Mouse (Mus musculus) heart, embryonic 13.5 days (tissue): ENCODE measurements around the gene Ankef1. TPM values are rescaled to one million over a fixed set of nuclear protein-coding genes. Genes with fewer than 3 reads are reported as not detected.

ENCODE experiments used
- ATAC-seq: fragments of 200-750 bp; cut with Nextera tagmentation; 2 replicates; pipeline ENCODE4 v1.8.0; 2017; ENCODE audit warnings: moderate TSS enrichment; ENCODE audit not compliant: insufficient number of reproducible peaks, low FRiP score, low TSS enrichment; ENCODE audit errors: extremely low read depth
- H3K27ac ChIP-seq: fragments of 300-500 bp; sonication (generic); replicated peaks from 2 replicates; pipeline ENCODE4 v1.5.1; 2015; ENCODE audit warnings: moderate library complexity, mild to moderate bottlenecking, inconsistent platforms
- H3K27me3 ChIP-seq: fragments of 300-500 bp; sonication (generic); replicated peaks from 2 replicates; pipeline ENCODE4 v1.6.1; 2015; ENCODE audit warnings: mild to moderate bottlenecking, inconsistent platforms
- H3K36me3 ChIP-seq: fragments of 300-500 bp; sonication (generic); 2 replicates; pipeline ENCODE4 v1.6.1; 2015; ENCODE audit warnings: mild to moderate bottlenecking, inconsistent platforms
- H3K4me1 ChIP-seq: fragments of 300-500 bp; sonication (generic); 2 replicates; pipeline ENCODE4 v1.6.1; 2015; ENCODE audit warnings: inconsistent platforms
- H3K4me2 ChIP-seq: fragments of 300-500 bp; sonication (generic); 2 replicates; pipeline ENCODE4 v1.6.1; 2015; ENCODE audit warnings: inconsistent platforms, mild to moderate bottlenecking, moderate library complexity
- H3K4me3 ChIP-seq: fragments of 300-500 bp; sonication (generic); 2 replicates; pipeline ENCODE4 v1.5.1; 2015; ENCODE audit warnings: moderate library complexity, mild to moderate bottlenecking, inconsistent platforms
- H3K9ac ChIP-seq: fragments of 300-500 bp; sonication (generic); 2 replicates; pipeline ENCODE4 v1.6.1; 2015; ENCODE audit warnings: inconsistent platforms, mild to moderate bottlenecking, moderate library complexity
- H3K9me3 ChIP-seq: fragments of 300-500 bp; sonication (generic); 2 replicates; pipeline ENCODE4 v1.6.1; 2016; ENCODE audit warnings: inconsistent platforms
- WGBS: fragments of 180-500 bp; shearing (Covaris S2); methylation state at CpG from one replicate; pipeline ENCODE4 v1.1.7; 2015; ENCODE audit warnings: mixed read lengths; 5-methylcytosine and 5-hydroxymethylcytosine counted together
- polyA plus RNA-seq: library from polyadenylated mRNA; unstranded; fragments of >200 nt; fragmentation: Nextera tagmentation; extraction: Ambion mirVana; gene quantifications from 2 replicates; pipeline ENCODE4 v1.2.1, GENCODE M21; 2015

The Ankef1 gene
- polyA plus RNA-seq = 0.28 TPM in 1 of 2 replicates, not detected in the other

DNA sequence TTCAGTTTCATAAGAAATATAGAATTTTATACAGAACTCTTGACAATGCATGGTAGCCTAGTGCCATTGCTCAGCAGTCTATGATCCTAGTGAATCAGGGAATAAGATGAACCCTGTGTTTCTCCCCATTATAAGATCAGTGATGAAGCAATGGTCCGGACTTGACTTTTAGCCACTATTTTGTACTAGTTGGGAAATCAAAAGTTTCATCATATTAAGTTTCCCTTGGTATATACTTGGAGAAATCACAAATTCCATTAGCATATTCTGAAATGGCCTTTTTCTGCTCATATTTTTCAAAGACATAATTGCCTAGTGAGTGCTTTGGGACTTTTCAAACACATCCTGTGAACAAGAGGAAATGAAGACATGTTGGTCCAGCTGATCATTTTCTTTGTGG is at the start of gene Ankef1:
Gene Ankef1, plus strand, starts transcription at position 260 of the 400 bp plus-strand sequence.
- Histone ChIP-seq H3K27ac (no peak within 1 kb of the TSS), H3K9me3 (no peaks in the 10 kb centered on the region), H3K4me3 (no peak within 1 kb of the TSS), H3K27me3 (no peaks in the 10 kb centered on the region), H3K4me1 (no peaks in the 10 kb centered on the region), H3K4me2 (no peak within 1 kb of the TSS), H3K9ac (no peak within 1 kb of the TSS), H3K36me3 (no peaks in the 10 kb centered on the region)
- 81% methylated on average over 1 of the region's 1 CpGs for WGBS
- no peak for ATAC-seq

DNA sequence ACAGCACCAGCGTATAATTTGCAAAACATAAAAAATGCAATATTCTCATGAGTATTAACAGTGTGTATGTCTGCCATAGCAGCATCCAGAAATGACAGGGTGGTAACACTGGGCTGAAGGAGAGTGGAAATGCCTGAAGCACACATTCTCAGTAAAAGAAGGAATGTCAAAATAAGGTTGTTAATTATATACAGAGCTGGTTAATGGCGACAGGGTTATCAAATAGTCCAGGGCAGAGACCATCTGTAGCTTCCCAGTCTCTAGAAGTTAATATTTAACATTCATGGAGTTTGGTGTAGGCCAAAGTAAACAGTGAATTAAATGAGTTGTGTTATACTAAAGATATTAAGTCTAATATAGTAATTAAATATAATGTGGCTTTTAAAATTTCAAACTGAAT is 45.2 kb upstream of the Ankef1 start:
- Histone ChIP-seq H3K4me1 (no peaks in the 10 kb centered on the region), H3K9ac (no peak overlapping the region)
- no peak for ATAC-seq

DNA sequence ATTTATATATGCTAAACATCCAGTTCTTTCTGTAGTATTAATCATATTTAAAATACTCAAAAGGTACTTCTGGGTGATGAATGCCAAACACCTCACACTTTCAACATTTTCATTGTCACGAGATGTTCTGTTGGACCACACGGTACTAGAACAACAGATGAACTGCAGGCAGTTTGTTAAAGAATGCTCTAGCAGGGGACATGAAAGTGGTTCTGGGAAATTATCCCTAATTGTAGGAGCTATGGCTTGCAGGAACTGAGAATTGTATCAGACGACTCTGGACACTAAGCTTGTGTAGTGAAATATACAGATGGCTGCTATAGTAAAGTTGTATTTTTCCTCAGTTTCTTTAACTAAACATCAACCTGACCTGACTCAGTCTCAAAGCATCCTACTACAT is 44.8 kb upstream of the Ankef1 start:
- ATAC-seq = no peak

More for the DNA sequence above, 45.2 kb upstream of the Ankef1 start:
- H3K36me3 ChIP-seq = no peaks in the 10 kb centered on the region
- H3K4me2 ChIP-seq = no peak overlapping the region
- no peaks in the 10 kb centered on the region for H3K9me3 ChIP-seq
- no peaks in the 10 kb centered on the region for H3K27me3 ChIP-seq
- no peak overlapping the region for H3K4me3 ChIP-seq
- no peak overlapping the region for H3K27ac ChIP-seq
- 54% methylated on average over 2 of the region's 2 CpGs for WGBS

DNA sequence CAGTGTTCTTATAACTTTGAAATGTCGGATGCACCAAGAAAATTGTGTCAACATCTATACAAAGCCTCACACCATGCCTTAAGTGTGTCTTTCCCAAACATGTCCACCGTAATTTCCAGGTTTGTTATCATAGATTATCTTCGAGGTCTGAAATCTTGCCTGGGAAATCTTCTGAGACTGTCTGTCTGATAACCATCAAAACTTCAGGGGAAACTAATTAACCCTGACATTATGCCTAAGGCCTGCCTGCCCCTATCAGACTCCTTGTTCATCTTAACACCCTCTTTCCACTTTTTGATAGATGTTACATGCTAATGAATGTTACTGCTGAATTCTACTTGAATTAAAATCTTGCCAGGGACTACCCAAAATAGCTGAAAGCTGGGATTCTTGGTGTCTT is 24.1 kb upstream of the Ankef1 start:
- Histone ChIP-seq H3K9me3 (no peaks in the 10 kb centered on the region), H3K9ac (no peak overlapping the region), H3K4me3 (no peak overlapping the region), H3K27ac (no peak overlapping the region), H3K27me3 (no peaks in the 10 kb centered on the region), H3K4me1 (no peaks in the 10 kb centered on the region), H3K36me3 (no peaks in the 10 kb centered on the region), H3K4me2 (no peak overlapping the region)
- WGBS = 64% methylated on average over 3 of the region's 3 CpGs
- ATAC-seq = no peak

More for the DNA sequence above, 44.8 kb upstream of the Ankef1 start:
- Histone ChIP-seq H3K9me3 (no peaks in the 10 kb centered on the region), H3K27ac (no peak overlapping the region), H3K4me3 (no peak overlapping the region), H3K27me3 (no peaks in the 10 kb centered on the region), H3K4me1 (no peaks in the 10 kb centered on the region), H3K36me3 (no peaks in the 10 kb centered on the region), H3K4me2 (no peak overlapping the region), H3K9ac (no peak overlapping the region)
- WGBS = 73% methylated on average over 3 of the region's 3 CpGs

DNA sequence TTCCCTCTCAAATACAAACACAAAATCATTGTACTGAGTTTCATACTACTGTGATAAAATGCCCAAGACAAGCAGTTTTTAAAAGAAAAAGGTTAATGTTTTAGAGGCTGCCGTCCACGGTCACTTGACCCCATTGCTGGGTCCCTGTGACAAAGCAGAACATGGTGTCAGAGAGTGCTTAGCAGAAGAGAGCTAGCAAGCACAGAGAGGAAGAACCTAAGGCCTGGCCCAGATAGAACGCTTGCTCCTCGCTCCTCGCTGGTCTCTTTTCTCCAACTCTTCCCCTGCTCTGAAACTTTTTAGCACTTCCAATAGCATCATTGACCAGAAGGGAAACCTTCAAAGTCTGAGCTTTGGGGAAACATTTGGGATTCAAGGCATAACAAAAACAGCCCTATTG is 19.4 kb upstream of the Ankef1 start:
- Histone ChIP-seq H3K4me2 (no peak overlapping the region), H3K9me3 (no peaks in the 10 kb centered on the region), H3K4me1 (peaks cover 3% of the 10 kb centered on the region; the same call in 1 of the 2 replicates), H3K36me3 (no peaks in the 10 kb centered on the region), H3K27ac (no peak overlapping the region), H3K4me3 (no peak overlapping the region), H3K9ac (no peak overlapping the region), H3K27me3 (no peaks in the 10 kb centered on the region)
- WGBS = 59% methylated on average over 5 of the region's 5 CpGs
- ATAC-seq = no peak

- no peak overlapping the region for H3K4me3 ChIP-seq
- H3K36me3 ChIP-seq = no peaks in the 10 kb centered on the region
- ATAC-seq = no peak
- no peaks in the 10 kb centered on the region for H3K9me3 ChIP-seq
- H3K4me1 ChIP-seq = peaks cover 3% of the 10 kb centered on the region; the same call in 1 of the 2 replicates
- no peaks in the 10 kb centered on the region for H3K27me3 ChIP-seq
- WGBS = 51% methylated on average over 3 of the region's 3 CpGs
- no peak overlapping the region for H3K9ac ChIP-seq
- no peak overlapping the region for H3K27ac ChIP-seq
- no peak overlapping the region for H3K4me2 ChIP-seq
Observed at GRCm38 (mm10) chr2:136483058-136483457, 18.7 kb upstream of the Ankef1 start.

DNA sequence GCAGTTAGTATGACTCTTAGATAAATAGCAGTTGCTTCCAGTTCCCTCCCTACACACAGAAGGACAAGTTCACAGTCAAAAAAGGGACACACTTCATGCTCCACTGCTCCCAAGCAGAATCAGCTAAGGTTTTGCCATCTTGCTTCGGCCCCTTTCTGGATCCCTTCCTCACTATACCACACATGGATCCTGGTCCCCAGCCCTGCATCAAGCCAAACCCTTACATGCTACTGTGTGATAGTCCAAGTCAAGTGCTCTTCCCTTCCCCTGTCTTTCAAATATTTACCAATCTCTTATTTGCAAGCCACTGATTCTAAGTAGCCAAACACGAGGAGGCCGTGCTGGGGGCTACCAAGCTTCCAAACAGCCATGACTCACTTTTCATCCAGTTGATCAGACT is 16.8 kb upstream of the Ankef1 start:
- no peak for ATAC-seq
- Histone ChIP-seq H3K27ac (no peak overlapping the region), H3K27me3 (no peaks in the 10 kb centered on the region), H3K4me2 (no peak overlapping the region), H3K36me3 (no peaks in the 10 kb centered on the region), H3K4me1 (peaks cover 3% of the 10 kb centered on the region; the same call in 1 of the 2 replicates), H3K9me3 (no peaks in the 10 kb centered on the region), H3K9ac (no peak overlapping the region), H3K4me3 (no peak overlapping the region)
- 58% methylated on average over 3 of the region's 3 CpGs for WGBS

GRCm38 (mm10) chr2:136485401-136485800 is 16.3 kb upstream of the Ankef1 start:
- Histone ChIP-seq H3K9me3 (no peaks in the 10 kb centered on the region), H3K4me3 (peak overlapping the region; percentile 34), H3K36me3 (no peaks in the 10 kb centered on the region), H3K27me3 (no peaks in the 10 kb centered on the region), H3K9ac (0 out of 2 replicates have a peak overlapping the region, but pooled peaks have one; percentile 58), H3K4me1 (peaks cover 3% of the 10 kb centered on the region; the same call in 1 of the 2 replicates), H3K27ac (no peak overlapping the region), H3K4me2 (peak overlapping the region; percentile 57)
- ATAC-seq = no peak
- WGBS = 89% methylated on average over 1 of the region's 1 CpGs

DNA sequence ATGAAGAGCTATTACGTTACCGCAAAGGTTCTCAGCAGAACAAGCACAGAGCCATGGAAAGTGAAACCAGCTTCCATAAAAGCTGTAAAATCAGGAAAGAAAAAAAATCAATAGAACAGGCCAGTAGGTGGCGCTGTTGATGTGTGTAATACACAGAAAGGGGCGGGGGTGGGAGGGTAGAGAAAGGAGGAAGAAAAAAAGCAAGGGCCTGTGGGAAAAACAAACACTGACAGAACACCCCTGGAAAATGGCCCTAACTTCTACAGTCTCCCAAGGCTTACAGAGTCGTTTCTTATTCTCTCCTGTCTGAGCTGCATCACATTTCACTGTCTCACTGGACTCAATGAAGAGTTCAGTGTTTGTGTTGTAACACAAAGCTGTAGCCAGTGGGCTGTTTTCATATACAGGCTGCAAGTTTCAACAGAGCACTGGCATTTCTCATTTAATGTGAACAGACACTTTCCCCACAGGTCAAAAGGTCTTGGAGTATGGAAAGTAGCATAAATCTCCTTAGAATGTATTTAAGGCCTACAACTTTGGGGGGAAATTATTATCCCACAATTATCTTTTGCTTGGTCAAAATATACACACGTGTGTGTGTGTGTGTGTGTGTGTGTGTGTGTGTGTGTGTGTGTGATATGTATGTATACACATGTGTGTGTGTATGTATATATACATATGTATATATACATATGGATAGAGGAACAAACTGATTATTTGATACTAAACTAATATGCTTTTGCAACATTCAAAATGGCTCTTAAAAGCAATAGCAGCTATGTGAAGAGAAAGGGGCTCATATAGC is 15.7 kb upstream of the Ankef1 start:
- Histone ChIP-seq H3K36me3 (no peaks in the 10 kb centered on the region), H3K9me3 (no peaks in the 10 kb centered on the region), H3K4me1 (peaks cover 3% of the 10 kb centered on the region; the same call in 1 of the 2 replicates), H3K27ac (no peak overlapping the region), H3K27me3 (no peaks in the 10 kb centered on the region), H3K4me2 (peak overlapping the region; percentile 57), H3K4me3 (peak overlapping the region; percentile 34), H3K9ac (peak overlapping the region; percentile 61; the same call in 1 of the 2 replicates)
- 16% methylated on average over 6 of the region's 6 CpGs for WGBS
- ATAC-seq = no peak

- H3K9me3 ChIP-seq = no peaks in the 10 kb centered on the region
- H3K4me3 ChIP-seq = no peak overlapping the region
- WGBS = 72% methylated on average over 5 of the region's 5 CpGs
- H3K27ac ChIP-seq = no peak overlapping the region
- H3K9ac ChIP-seq = no peak overlapping the region
- no peak for ATAC-seq
- H3K27me3 ChIP-seq = no peaks in the 10 kb centered on the region
- H3K4me2 ChIP-seq = no peak overlapping the region
- no peaks in the 10 kb centered on the region for H3K36me3 ChIP-seq
- peaks cover 3% of the 10 kb centered on the region; the same call in 1 of the 2 replicates for H3K4me1 ChIP-seq
Observed at GRCm38 (mm10) chr2:136486986-136487385, 14.7 kb upstream of the Ankef1 start.

DNA sequence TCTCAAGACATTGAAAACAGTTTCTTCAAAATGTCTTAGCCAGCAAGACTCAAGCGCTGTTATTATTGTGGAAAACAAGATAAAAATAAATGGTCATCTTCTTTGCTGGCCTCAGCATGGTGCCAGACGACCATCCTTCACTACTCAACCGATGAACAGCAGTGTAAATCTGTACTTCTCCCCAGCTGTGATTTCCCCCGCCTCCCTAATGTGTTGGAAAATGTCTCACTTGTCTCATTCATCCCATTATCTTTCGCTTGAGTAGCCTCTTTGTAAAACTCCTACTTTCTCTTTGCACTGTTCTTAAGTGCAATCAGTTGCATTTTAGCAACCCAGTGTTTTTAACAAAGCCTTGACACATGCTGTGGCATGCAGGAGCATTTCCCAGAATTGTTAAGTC is 9.4 kb downstream of the Ankef1 start:
- 48% methylated on average over 5 of the region's 5 CpGs for WGBS
- Histone ChIP-seq H3K4me3 (no peak overlapping the region), H3K27ac (no peak overlapping the region), H3K9me3 (no peaks in the 10 kb centered on the region), H3K4me1 (no peaks in the 10 kb centered on the region), H3K36me3 (no peaks in the 10 kb centered on the region), H3K4me2 (no peak overlapping the region), H3K27me3 (no peaks in the 10 kb centered on the region), H3K9ac (no peak overlapping the region)
- no peak for ATAC-seq

DNA sequence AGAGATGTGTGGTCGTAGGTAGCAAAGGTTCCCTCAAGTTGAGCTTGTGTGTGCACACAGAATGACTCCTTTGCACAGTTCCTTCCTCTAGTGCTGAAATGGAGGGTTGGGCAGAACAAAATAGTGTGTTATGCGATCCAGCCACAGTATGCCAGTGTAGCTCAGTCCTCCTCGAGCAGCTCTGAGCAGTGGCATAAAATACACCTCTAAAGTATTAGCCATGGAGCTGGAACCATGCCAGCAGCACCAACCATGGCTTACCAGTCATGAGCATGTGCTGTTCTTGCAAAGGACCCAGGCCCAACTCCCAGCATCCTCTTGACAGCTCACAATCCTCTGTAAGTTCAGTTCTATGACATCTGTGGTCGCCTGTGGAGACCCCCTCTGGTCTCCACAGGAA is 10.0 kb downstream of the Ankef1 start:
- H3K4me1 ChIP-seq = no peaks in the 10 kb centered on the region
- H3K4me3 ChIP-seq = no peak overlapping the region
- no peaks in the 10 kb centered on the region for H3K36me3 ChIP-seq
- 60% methylated on average over 4 of the region's 4 CpGs for WGBS
- no peak overlapping the region for H3K27ac ChIP-seq
- ATAC-seq = no peak
- H3K9ac ChIP-seq = no peak overlapping the region
- no peak overlapping the region for H3K4me2 ChIP-seq
- H3K9me3 ChIP-seq = no peaks in the 10 kb centered on the region
- no peaks in the 10 kb centered on the region for H3K27me3 ChIP-seq
